Mouse (Mus musculus): Measurements from ENCODE around the gene Prim2.

DNA sequence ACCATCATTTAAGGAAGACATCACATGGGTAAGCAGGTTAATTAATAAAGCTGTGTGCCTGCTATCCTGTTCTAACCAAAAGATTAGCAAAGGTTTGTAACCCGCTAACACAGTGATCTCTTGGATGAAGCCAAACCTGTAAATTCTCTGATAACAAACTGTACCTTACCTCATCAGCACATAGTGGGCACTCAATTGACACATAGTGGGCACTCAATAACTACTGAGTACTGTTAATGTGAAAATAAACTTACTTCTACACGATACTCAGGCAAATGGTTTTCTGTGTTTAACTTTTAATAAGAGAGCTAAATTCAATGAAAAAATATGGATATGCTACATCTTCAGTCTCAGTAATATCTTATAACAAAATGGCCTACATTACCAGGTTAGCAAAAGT, 139.1 kb downstream of the Prim2 start:
- TF ChIP-seq CTCF (IDR thresholded peaks at IDR 0.05; ENCODE audit: low read depth, low read length) (no peak), POLR2A (IDR thresholded peaks at IDR 0.05; ENCODE audit: borderline replicate concordance, low read depth, low read length) (no peak)

Measured in bone marrow macrophage, adult 2 months (primary cell).